Mouse (Mus musculus) E14TG2a.4 (cell line): Measurements from ENCODE around the gene Hdac10.

Experiments used
- H3K27me3 ChIP-seq: 2 replicates; pipeline ENCODE4 v1.6.1; 2014; ENCODE audit warnings: low read length, control low read depth; ENCODE audit not compliant: insufficient read depth
- H3K36me3 ChIP-seq: 2 replicates; pipeline ENCODE4 v1.6.1; 2014; ENCODE audit warnings: low read length, control low read depth; ENCODE audit not compliant: insufficient read depth
- H3K4me1 ChIP-seq: replicated peaks from 2 replicates; pipeline ENCODE4 v1.6.1; 2014; ENCODE audit warnings: low read depth, low read length, control low read depth
- H3K4me3 ChIP-seq: replicated peaks from 2 replicates; pipeline ENCODE4 v1.5.1; 2014; ENCODE audit warnings: mild to moderate bottlenecking, low read length
- H3K9me3 ChIP-seq: 2 replicates; pipeline ENCODE4 v1.6.1; 2014; ENCODE audit warnings: low read length, control low read depth
- CTCF ChIP-seq: conservative IDR thresholded peaks from 2 replicates; pipeline ENCODE4 v1.5.1; 2014; ENCODE audit warnings: low read length
- NANOG ChIP-seq: IDR thresholded peaks from 2 replicates; pipeline ENCODE4 v1.6.1; 2014; ENCODE audit warnings: borderline replicate concordance, low read length, mixed read lengths
- POU5F1 ChIP-seq: IDR thresholded peaks from 2 replicates; pipeline ENCODE4 v1.6.1; 2014; ENCODE audit warnings: low read length, borderline replicate concordance

Hdac10 gene

DNA sequence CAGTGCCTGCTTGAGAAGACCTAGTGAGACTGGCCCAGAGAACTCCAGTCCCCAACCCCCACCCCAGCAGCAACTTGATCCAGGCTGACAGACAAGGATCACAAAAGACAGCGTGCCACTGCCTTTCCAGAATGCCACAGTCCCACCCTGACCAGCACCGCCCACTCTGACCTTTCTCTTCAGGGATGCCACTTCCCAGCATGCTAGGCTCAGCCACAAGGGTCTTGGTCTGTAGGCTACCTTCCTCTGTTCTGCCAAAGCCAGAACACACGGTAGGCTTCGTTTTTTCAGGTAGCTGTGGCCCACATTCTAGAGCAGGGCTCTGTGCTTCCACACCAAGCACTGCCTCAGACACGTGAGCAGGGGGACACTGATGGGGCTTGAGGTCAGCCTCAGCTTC lies 25.9 kb downstream of the Hdac10 start:
- H3K36me3 ChIP-seq: peaks cover 100% of the 10 kb centered on the region
- no peak overlapping the region for H3K4me3 ChIP-seq
- H3K9me3 ChIP-seq: no peaks in the 10 kb centered on the region
- no peaks in the 10 kb centered on the region for H3K27me3 ChIP-seq
- peaks cover 3% of the 10 kb centered on the region for H3K4me1 ChIP-seq
- TF ChIP-seq POU5F1 (no peak), NANOG (no peak), CTCF (no peak)

DNA sequence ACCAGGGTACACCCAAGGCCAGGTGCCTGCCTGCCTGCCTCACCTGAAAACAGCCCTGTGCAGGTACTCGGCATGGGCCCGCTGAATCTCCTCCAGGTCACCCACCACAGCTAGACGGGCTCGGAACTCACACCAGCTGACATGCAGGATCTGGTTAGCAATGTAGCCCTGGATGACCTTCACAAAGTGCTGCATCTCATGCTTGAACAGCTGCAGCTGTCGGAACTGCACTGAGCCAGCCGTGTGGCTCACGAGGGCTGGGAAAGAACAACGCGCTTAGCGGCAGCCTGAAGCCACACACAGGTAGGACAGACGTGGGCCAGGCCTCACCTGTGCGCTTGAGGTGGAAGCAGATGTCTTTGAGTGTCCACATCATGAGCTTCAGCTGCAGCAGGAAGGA lies 27.7 kb downstream of the Hdac10 start:
- Histone ChIP-seq H3K36me3 (peaks cover 99% of the 10 kb centered on the region), H3K4me3 (no peak overlapping the region), H3K9me3 (no peaks in the 10 kb centered on the region), H3K4me1 (peaks cover 3% of the 10 kb centered on the region), H3K27me3 (no peaks in the 10 kb centered on the region)
- TF ChIP-seq CTCF (no peak), POU5F1 (no peak), NANOG (no peak)

GRCm38 (mm10) chr15:89098616-89099015 lies 29.9 kb downstream of the Hdac10 start:
- Histone ChIP-seq H3K9me3 (no peaks in the 10 kb centered on the region), H3K4me1 (peaks cover 3% of the 10 kb centered on the region), H3K36me3 (peaks cover 99% of the 10 kb centered on the region), H3K27me3 (no peaks in the 10 kb centered on the region), H3K4me3 (no peak overlapping the region)
- TF ChIP-seq NANOG (no peak), POU5F1 (no peak), CTCF (no peak)

DNA sequence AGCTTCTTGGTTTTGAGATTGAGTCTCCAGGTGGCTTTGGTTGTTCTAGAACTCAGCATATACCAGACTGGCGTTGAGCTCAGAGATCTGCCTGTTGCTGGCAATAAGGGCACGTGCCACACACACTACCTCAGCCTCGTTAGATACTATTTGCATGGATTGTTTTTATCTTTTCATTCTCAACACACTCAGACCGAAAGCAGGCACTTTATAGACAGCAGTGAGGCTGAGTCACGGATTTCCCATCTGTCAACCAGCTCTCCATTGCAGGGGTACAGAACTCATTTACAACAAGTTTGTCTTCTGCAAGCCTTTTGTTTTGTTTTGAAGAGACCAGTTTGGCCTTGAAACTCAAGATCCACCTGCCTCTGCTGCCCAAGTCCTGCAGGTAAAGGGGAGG lies 31.1 kb downstream of the Hdac10 start:
- Histone ChIP-seq H3K27me3 (no peaks in the 10 kb centered on the region), H3K4me3 (no peak overlapping the region), H3K4me1 (no peaks in the 10 kb centered on the region; the same call in 1 of the 2 replicates), H3K36me3 (peaks cover 92% of the 10 kb centered on the region), H3K9me3 (no peaks in the 10 kb centered on the region)
- TF ChIP-seq POU5F1 (no peak), CTCF (no peak), NANOG (no peak)

GRCm38 (mm10) chr15:89092181-89092580 lies 36.3 kb downstream of the Hdac10 start:
- H3K27me3 ChIP-seq: peaks cover 16% of the 10 kb centered on the region
- TF ChIP-seq NANOG (no peak), CTCF (no peak), POU5F1 (no peak)
- no peaks in the 10 kb centered on the region for H3K9me3 ChIP-seq
- peaks cover 11% of the 10 kb centered on the region for H3K4me1 ChIP-seq
- peaks cover 39% of the 10 kb centered on the region for H3K36me3 ChIP-seq
- no peak overlapping the region for H3K4me3 ChIP-seq

DNA sequence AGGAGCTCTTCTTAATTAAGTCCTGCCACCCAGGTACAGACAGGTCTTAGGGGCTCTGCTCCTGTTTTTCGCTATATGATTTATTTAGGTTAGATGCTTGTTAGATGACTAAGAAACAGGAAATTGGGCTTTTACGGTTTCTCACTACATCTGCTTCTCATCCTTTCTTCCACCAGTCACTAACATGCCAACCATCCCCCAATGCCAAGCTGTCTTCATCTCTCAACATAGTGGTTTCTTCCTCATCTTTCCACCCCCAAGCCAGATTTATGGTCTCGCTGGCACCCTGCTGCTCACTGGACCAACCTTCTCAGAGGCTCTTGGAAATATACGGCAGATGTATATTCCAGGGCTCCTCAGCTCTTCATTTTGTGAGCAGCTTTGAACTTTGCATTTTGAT lies 37.8 kb downstream of the Hdac10 start:
- Histone ChIP-seq H3K4me1 (peaks cover 15% of the 10 kb centered on the region), H3K4me3 (no peak overlapping the region), H3K36me3 (peaks cover 35% of the 10 kb centered on the region), H3K27me3 (peaks cover 16% of the 10 kb centered on the region), H3K9me3 (no peaks in the 10 kb centered on the region)
- TF ChIP-seq NANOG (no peak), POU5F1 (no peak), CTCF (no peak)

- no peaks in the 10 kb centered on the region for H3K9me3 ChIP-seq
- TF ChIP-seq NANOG: no peak
- no peak for TF ChIP-seq POU5F1
- no peak for TF ChIP-seq CTCF
- H3K27me3 ChIP-seq: peaks cover 16% of the 10 kb centered on the region
- peaks cover 25% of the 10 kb centered on the region for H3K4me1 ChIP-seq
- peaks cover 35% of the 10 kb centered on the region for H3K36me3 ChIP-seq
- peak overlapping the region; percentile 92 for H3K4me3 ChIP-seq
Observed at GRCm38 (mm10) chr15:89089248-89090051, 39.0 kb downstream of the Hdac10 start.

- TF ChIP-seq POU5F1 (no peak), CTCF (no peak), NANOG (no peak)
- H3K9me3 ChIP-seq: no peaks in the 10 kb centered on the region
- peaks cover 16% of the 10 kb centered on the region for H3K27me3 ChIP-seq
Observed at GRCm38 (mm10) chr15:89088607-89089247, 39.8 kb downstream of the Hdac10 start, which contains the start of gene Selenoo. Gene Selenoo, plus strand, starts transcription at chr15:89089084.

More at GRCm38 (mm10) chr15:89088607-89089247, 39.8 kb downstream of the Hdac10 start, which contains the start of gene Selenoo:
- Histone ChIP-seq H3K4me1 (peaks cover 25% of the 10 kb centered on the region), H3K36me3 (peaks cover 35% of the 10 kb centered on the region), H3K4me3 (peak within 1 kb of the TSS; percentile 92)
